Mouse (Mus musculus) cerebellum, adult 2 months (tissue): ENCODE results near the gene Hspb2. TPM values are rescaled to one million over a fixed set of nuclear protein-coding genes. Genes with fewer than 3 reads are reported as not detected.

ENCODE experiments used
- DNase-seq, 2 experiments: peaks; one replicate each; pipeline ENCODE4 v3.0.0; 2021
- H3K27ac ChIP-seq: fragments of 200-500 bp; 2 replicates; pipeline ENCODE4 v1.5.1; 2012; ENCODE audit warnings: low read length, control low read depth, inconsistent platforms; ENCODE audit not compliant: insufficient read depth
- H3K27me3 ChIP-seq: fragments of 200-500 bp; 2 replicates; pipeline ENCODE4 v1.6.1; 2012; ENCODE audit warnings: inconsistent platforms, mild to moderate bottlenecking, low read length, moderate library complexity; ENCODE audit not compliant: control insufficient read depth, insufficient read depth
- H3K4me1 ChIP-seq: fragments of 200-500 bp; 2 replicates; pipeline ENCODE4 v1.6.1; 2011; ENCODE audit warnings: low read length; ENCODE audit not compliant: control insufficient read depth, insufficient read depth
- H3K4me3 ChIP-seq: fragments of 200-500 bp; replicated peaks from 2 replicates; pipeline ENCODE3; 2011; ENCODE audit warnings: mild to moderate bottlenecking, low read depth, low read length, control low read depth; ENCODE audit not compliant: insufficient read depth
- CTCF ChIP-seq: fragments of 200-500 bp; IDR thresholded peaks from 2 replicates; pipeline ENCODE4 v1.5.1; 2011; ENCODE audit warnings: low read depth, mild to moderate bottlenecking, control low read depth, low read length, moderate library complexity, borderline replicate concordance; ENCODE audit not compliant: insufficient read depth
- POLR2A ChIP-seq: fragments of 200-500 bp; IDR thresholded peaks from 2 replicates; pipeline ENCODE4 v1.6.1; 2011; ENCODE audit warnings: low read length, control low read depth, borderline replicate concordance; ENCODE audit not compliant: insufficient read depth
- WGBS: fragments of 180-500 bp; shearing (Covaris S2); methylation state at CpG from one replicate; pipeline ENCODE4 v1.1.7; 2018; 5-methylcytosine and 5-hydroxymethylcytosine counted together
- polyA plus RNA-seq: library from polyadenylated mRNA; depleted of rRNA; stranded (reverse); fragments of >200 nt; gene quantifications from 2 replicates; pipeline ENCODE4 v1.2.3, GENCODE M21; 2012

Hspb2 gene
- polyA plus RNA-seq, 1 experiment, result 3.4 TPM

GRCm38 (mm10) chr9:50775662-50776126 is 23.5 kb upstream of the Hspb2 start:
- DNase-seq, result no peak
- H3K4me1 ChIP-seq, result peaks cover 8% of the 10 kb centered on the region; the same call in 1 of the 2 replicates
- no peak overlapping the region for H3K27ac ChIP-seq
- WGBS, result under 1% methylated on average over 30 of the region's 30 CpGs
- no peak for TF ChIP-seq POLR2A
- TF ChIP-seq CTCF, result no peak
- H3K4me3 ChIP-seq, result peak overlapping the region; percentile 61
- H3K27me3 ChIP-seq, result no peaks in the 10 kb centered on the region

- under 1% methylated on average over 43 of the region's 51 CpGs for WGBS
- H3K27me3 ChIP-seq, result no peaks in the 10 kb centered on the region
- DNase-seq, result peak; percentile 90 to 95
- H3K27ac ChIP-seq, result peak within 1 kb of the TSS; percentile 78
- peak; percentile 31; the same call in 1 of the 2 replicates for TF ChIP-seq POLR2A
- no peak for TF ChIP-seq CTCF
- peak within 1 kb of the TSS; percentile 61 for H3K4me3 ChIP-seq
- peaks cover 8% of the 10 kb centered on the region; the same call in 1 of the 2 replicates for H3K4me1 ChIP-seq
Measured at GRCm38 (mm10) chr9:50774991-50775612, 22.9 kb upstream of the Hspb2 start, which contains the start of the genes Alg9 and 1110032A03Rik. Alg9 (plus strand) TSS chr9:50775019. 1110032A03Rik (minus strand) TSS chr9:50775520.

GRCm38 (mm10) chr9:50774026-50774462 is 21.9 kb upstream of the Hspb2 start:
- Histone ChIP-seq H3K27ac (no peak overlapping the region), H3K4me1 (peaks cover 8% of the 10 kb centered on the region; the same call in 1 of the 2 replicates), H3K4me3 (no peak overlapping the region), H3K27me3 (no peaks in the 10 kb centered on the region)
- TF ChIP-seq POLR2A (no peak), CTCF (no peak)
- DNase-seq, result no peak
- 80% methylated on average over 4 of the region's 4 CpGs for WGBS

- WGBS, result 73% methylated on average over 2 of the region's 2 CpGs
- Histone ChIP-seq H3K27ac (no peak overlapping the region), H3K4me3 (no peak overlapping the region), H3K27me3 (no peaks in the 10 kb centered on the region), H3K4me1 (peaks cover 4% of the 10 kb centered on the region; the same call in 1 of the 2 replicates)
- no peak for TF ChIP-seq POLR2A
- TF ChIP-seq CTCF, result no peak
- DNase-seq, result no peak
Measured at GRCm38 (mm10) chr9:50770011-50770410, 17.9 kb upstream of the Hspb2 start.

- TF ChIP-seq POLR2A (peak; percentile 66; the same call in 1 of the 2 replicates), CTCF (peak; percentile 61)
- H3K27me3 ChIP-seq, result no peaks in the 10 kb centered on the region
- no peaks in the 10 kb centered on the region for H3K4me1 ChIP-seq
- DNase-seq, result peak; percentile 99
- H3K4me3 ChIP-seq, result peak within 1 kb of the TSS; percentile 69
- 3% methylated on average over 59 of the region's 59 CpGs for WGBS
- H3K27ac ChIP-seq, result peak within 1 kb of the TSS; percentile 58
Measured at GRCm38 (mm10) chr9:50768107-50769002, 16.2 kb upstream of the Hspb2 start, which contains the start of gene Fdxacb1. Fdxacb1 (plus strand) TSS chr9:50768236.

GRCm38 (mm10) chr9:50767531-50768106 is 15.5 kb upstream of the Hspb2 start:
- WGBS, result 2% methylated on average over 17 of the region's 17 CpGs
- Histone ChIP-seq H3K27ac (peak overlapping the region; percentile 18), H3K4me1 (no peaks in the 10 kb centered on the region), H3K27me3 (no peaks in the 10 kb centered on the region), H3K4me3 (peak overlapping the region; percentile 69)
- peak in 1 of 2 experiments; percentile 32 for DNase-seq
- TF ChIP-seq CTCF (no peak), POLR2A (no peak)

GRCm38 (mm10) chr9:50763331-50763730 is 11.2 kb upstream of the Hspb2 start:
- no peak overlapping the region for H3K4me3 ChIP-seq
- no peaks in the 10 kb centered on the region for H3K27me3 ChIP-seq
- no peak for DNase-seq
- 52% methylated on average over 1 of the region's 1 CpGs for WGBS
- TF ChIP-seq CTCF (0 out of 2 replicates have a peak, but pooled peaks have one; percentile 11), POLR2A (no peak)
- H3K27ac ChIP-seq, result no peak overlapping the region
- no peaks in the 10 kb centered on the region for H3K4me1 ChIP-seq
